Comparison of ENCODE assay signal across 8 mouse cellular contexts in genomic region chr3:83053758-83054157, GRCm38 (mm10). TPM values are rescaled to one million over a fixed set of nuclear protein-coding genes. Genes with fewer than 3 reads are reported as not detected.
A peak's percentile ranks its signal among the peaks of the same experiment; 100 is the strongest.
DNase-seq lines count a peak whose midpoint lies in the region; ATAC-seq and TF ChIP-seq lines count a peak whose summit lies in the region.

No protein-coding gene starts in this region.

- peaks cover 12% of the 10 kb centered on the region for H3K4me1 ChIP-seq in kidney, embryonic 15.5 days
- H3K4me1 ChIP-seq in G1E (ENCODE audit: insufficient read depth, low read depth, low read length): peaks cover 50% of the 10 kb centered on the region

- no peak overlapping the region for H3K9ac ChIP-seq in kidney, embryonic 15.5 days

- no peak overlapping the region for H3K4me3 ChIP-seq in kidney, embryonic 15.5 days (replicated peaks)
- no peak overlapping the region for H3K4me3 ChIP-seq in G1E (ENCODE audit: low read depth, low read length)

- peak; percentile 26 for DNase-seq in kidney, adult 11 months
- no peak for DNase-seq in G1E (ENCODE audit: low spot score)
- DNase-seq in c-Kit-positive CD71-positive TER-119-negative erythroid progenitor cells, embryonic 14.5 days (ENCODE audit: low read depth): peak; percentile 35
- DNase-seq in heart, postnatal 36 days: peak; percentile 15 to 34
- DNase-seq in liver: peak; percentile 32
- DNase-seq in right cerebral cortex, postnatal 4 days: peak; percentile 49

- TF ChIP-seq CTCF in G1E (IDR thresholded peaks at IDR 0.05; ENCODE audit: low read depth, low read length): peak; percentile 24; the same call in 1 of the 2 replicates

- H3K36me3 ChIP-seq in kidney, embryonic 15.5 days: peaks cover 18% of the 10 kb centered on the region
- H3K36me3 ChIP-seq in G1E (replicated peaks): peaks cover 20% of the 10 kb centered on the region

- H3K9me3 ChIP-seq in kidney, embryonic 15.5 days (replicated peaks): no peaks in the 10 kb centered on the region
- no peaks in the 10 kb centered on the region for H3K9me3 ChIP-seq in G1E (replicated peaks)

- no peak for ATAC-seq in kidney, embryonic 15.5 days (replicated peaks; ENCODE audit: low FRiP score)
- no peak for ATAC-seq in G1E (ENCODE audit: extremely low read depth, insufficient number of reproducible peaks, low FRiP score, poor library complexity, severe bottlenecking)
- no peak for ATAC-seq in inflammation-experienced regulatory T-cells, adult 6 months

- H3K27me3 ChIP-seq in kidney, embryonic 15.5 days: no peaks in the 10 kb centered on the region; the same call in 1 of the 2 replicates
- H3K27me3 ChIP-seq in G1E (ENCODE audit: insufficient read depth, low read length): no peaks in the 10 kb centered on the region

- no peak overlapping the region for H3K27ac ChIP-seq in kidney, embryonic 15.5 days

- H3K4me2 ChIP-seq in kidney, embryonic 15.5 days: no peak overlapping the region

- intact Hi-C loops in heart, postnatal 36 days (cut with DNase I): loop anchor here (1.0 to 10.0 kb wide), 4 partner anchors 54 to 1119 kb away; partner anchors contain the start of genes Ctso and Rbm46

- 33% methylated on average over 10 of the region's 10 CpGs for WGBS in kidney, embryonic 15.5 days

RNA-seq across cellular contexts. Expression of gene Plrg1, which starts 1.6 kb away (rescaled TPM):
- polyA plus RNA-seq in kidney, embryonic 15.5 days (2015; fragmentation: Nextera tagmentation; extraction: Ambion mirVana): 99.6 and 104 TPM in 2 replicates
- total RNA-seq in G1E (2014; fragmentation: Nextera tagmentation) (83.2 and 99.5 TPM in 2 replicates), G1E (2017) (121 and 122 TPM in 2 replicates)
- 6.6 and 6.7 TPM in 2 replicates for polyA plus RNA-seq in G1E (2012)
- total RNA-seq in heart, postnatal 36 days (2021): 10 to 100 TPM; 27.7 to 28.4 TPM
- 10 to 100 TPM; 53.1 to 55.3 (median 55.0) TPM for polyA plus RNA-seq in inflammation-experienced regulatory T-cells, adult 6 months (2017; shearing (Covaris generic))

RNA-seq across cellular contexts. Expression of gene Fgb, which starts 4.1 kb away (rescaled TPM):
- polyA plus RNA-seq in kidney, embryonic 15.5 days (2015; fragmentation: Nextera tagmentation; extraction: Ambion mirVana): 4.5 and 8.3 TPM in 2 replicates
- total RNA-seq in G1E (2014; fragmentation: Nextera tagmentation) (not detected in 2 replicates), G1E (2017) (0.06 and 0.11 TPM in 2 replicates)
- not detected in 2 replicates for polyA plus RNA-seq in G1E (2012)
- total RNA-seq in heart, postnatal 36 days (2021): not detected
- not detected for polyA plus RNA-seq in inflammation-experienced regulatory T-cells, adult 6 months (2017; shearing (Covaris generic))

RNA-seq across cellular contexts. Expression of gene Fga, which starts 27.9 kb away (rescaled TPM):
- polyA plus RNA-seq in kidney, embryonic 15.5 days (2015; fragmentation: Nextera tagmentation; extraction: Ambion mirVana): 5.5 and 12.2 TPM in 2 replicates
- total RNA-seq in G1E (2014; fragmentation: Nextera tagmentation) (not detected in 2 replicates), G1E (2017) (0.05 and 0.17 TPM in 2 replicates)
- polyA plus RNA-seq in G1E (2012): not detected in 2 replicates
- total RNA-seq in heart, postnatal 36 days (2021): not detected
- not detected for polyA plus RNA-seq in inflammation-experienced regulatory T-cells, adult 6 months (2017; shearing (Covaris generic))

RNA-seq across cellular contexts. Expression of gene Fgg, which starts 46.2 kb away (rescaled TPM):
- 4.0 and 8.8 TPM in 2 replicates for polyA plus RNA-seq in kidney, embryonic 15.5 days (2015; fragmentation: Nextera tagmentation; extraction: Ambion mirVana)
- not detected in 2 replicates for total RNA-seq in G1E (2014; fragmentation: Nextera tagmentation)
- total RNA-seq in G1E (2017): 0.06 and 0.11 TPM in 2 replicates
- not detected in 2 replicates for polyA plus RNA-seq in G1E (2012)
- not detected for total RNA-seq in heart, postnatal 36 days (2021)
- polyA plus RNA-seq in inflammation-experienced regulatory T-cells, adult 6 months (2017; shearing (Covaris generic)): not detected
